Mouse (Mus musculus): ENCODE results near the gene Bax.

Gene Bax

DNA sequence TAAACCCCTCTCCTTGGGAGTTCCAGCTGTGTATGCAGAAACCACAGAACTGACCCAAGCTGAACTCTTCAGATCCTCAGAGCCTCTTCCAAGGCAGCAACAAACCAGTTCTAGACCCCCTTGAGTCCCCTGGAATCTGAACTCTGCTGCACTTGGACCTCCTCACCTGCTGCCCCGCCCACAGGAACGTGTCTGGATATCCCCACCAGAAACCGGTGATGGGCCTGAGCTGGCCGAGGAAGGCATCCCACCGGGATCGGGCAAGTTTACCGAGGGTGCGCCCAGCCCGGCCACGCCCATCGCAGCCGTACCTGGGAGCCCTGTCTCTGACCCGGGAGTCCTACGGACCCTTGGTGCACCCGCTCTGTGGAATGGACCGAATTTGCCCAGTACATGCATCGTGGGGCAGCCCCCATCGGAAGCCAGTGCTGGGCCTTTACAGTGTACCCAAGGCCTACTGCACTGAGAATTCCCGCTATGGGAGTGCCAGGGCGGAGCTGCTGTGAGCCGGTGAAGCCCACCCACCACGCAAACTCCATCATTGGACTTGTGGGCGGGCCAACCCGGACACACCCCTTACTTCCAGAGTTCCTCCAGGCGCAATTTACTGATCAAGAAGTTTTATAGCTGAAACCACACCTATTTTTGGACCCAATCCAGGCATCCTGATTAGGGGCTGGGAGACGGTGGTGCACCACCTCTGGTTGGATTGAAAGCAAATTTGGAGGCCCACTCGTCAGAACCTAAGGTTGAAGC is 46.7 kb downstream of the Bax start:
- in situ Hi-C loops (cut with MboI; ENCODE audit: low sequenced_read_pairs): no loop called here

- in situ Hi-C loops (cut with MboI; ENCODE audit: low sequenced_read_pairs): no loop called here
These were observed 48.7 kb downstream of the Bax start for GRCm38 (mm10) chr7:45417962-45418492.

DNA sequence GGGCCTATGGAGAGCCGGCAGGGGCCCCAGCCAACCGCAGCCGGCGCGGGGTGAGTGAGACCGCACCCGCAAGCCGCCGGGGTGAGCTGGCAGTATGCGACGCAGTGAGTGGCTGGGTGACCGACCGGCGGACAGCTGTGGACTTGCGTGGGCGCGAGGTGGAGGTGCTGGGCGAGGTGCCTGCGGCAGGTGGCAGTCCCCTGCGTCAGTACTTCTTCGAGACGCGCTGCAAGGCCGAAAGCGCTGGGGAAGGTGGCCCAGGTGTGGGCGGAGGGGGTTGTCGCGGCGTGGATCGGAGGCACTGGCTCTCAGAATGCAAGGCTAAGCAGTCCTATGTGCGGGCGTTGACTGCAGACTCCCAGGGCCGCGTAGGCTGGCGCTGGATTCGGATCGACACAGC is 51.1 kb downstream of the Bax start:
- in situ Hi-C loops (cut with MboI; ENCODE audit: low sequenced_read_pairs): no loop called here

DNA sequence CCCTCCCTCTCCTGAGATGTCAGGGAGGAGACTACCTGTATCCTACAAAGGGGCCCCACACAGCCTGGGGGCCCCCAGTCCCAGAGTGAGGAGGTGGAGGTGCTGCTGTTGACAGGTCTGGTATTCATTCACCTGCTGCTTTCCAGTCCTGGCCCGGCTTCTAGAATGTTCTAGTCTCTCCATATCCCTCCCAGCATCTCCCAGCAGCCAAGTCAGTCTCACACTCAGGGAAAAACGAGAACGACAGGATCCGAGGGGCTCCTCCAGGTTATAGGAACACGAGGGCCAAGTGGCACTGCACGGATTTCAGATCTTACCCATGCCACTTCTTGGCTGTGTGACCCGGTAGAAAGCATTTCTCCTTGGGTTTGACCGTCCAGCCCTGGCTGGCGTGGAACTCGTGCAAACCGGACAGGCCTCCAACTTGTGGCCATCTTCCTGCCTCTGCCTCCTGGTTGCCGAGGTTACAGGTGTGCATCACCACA is 51.9 kb downstream of the Bax start:
- in situ Hi-C loops (cut with MboI; ENCODE audit: low sequenced_read_pairs): no loop called here

DNA sequence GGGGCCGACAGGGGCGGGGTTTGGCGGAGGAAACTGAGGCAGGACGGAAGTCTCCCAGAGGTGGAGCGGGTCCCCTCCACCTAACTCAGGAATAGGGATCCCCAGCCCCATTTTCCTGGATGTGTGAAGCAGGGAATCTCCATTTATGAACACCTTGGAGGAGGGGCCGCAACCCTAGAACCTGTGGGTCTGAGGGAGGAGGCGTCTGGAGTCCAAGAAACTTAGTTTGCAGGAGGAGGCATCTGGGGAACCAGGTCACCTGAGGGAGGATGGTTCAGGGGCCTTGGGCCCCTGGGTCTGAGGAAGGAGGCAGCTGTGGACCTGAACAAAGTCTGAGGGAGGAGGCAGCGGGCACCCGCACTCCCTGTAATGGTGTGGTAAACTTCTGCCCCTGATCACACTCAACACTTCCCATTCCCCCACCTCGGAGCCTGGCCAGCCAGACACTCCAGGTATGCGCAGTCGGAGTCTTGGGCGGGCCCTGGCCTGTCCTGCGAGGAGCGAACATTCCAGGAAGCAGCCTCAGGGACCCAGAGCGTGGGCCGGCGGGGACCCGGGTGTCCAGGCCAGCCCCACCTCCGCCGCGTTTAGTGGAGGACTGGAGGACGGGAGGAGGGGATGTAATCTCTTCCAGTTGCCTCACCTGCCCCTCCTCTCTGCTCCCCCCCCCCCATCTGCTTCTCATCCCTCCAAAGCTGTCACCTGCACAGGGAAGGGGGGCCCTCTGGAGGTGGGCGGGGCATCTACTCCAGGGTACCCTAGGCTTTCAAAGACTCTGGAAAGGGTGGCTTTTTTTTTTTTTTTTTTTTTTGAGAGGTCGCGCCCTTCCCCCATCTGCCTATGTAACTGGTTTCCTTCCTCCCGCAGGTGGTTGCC is 52.6 kb downstream of the Bax start:
- in situ Hi-C loops (cut with MboI; ENCODE audit: low sequenced_read_pairs): no loop called here

- in situ Hi-C loops (cut with MboI; ENCODE audit: low sequenced_read_pairs): no loop called here
These were observed 53.4 kb downstream of the Bax start, which contains the start of gene Ntf5 for GRCm38 (mm10) chr7:45413113-45413863. Gene Ntf5, plus strand, starts transcription at chr7:45413695.

DNA sequence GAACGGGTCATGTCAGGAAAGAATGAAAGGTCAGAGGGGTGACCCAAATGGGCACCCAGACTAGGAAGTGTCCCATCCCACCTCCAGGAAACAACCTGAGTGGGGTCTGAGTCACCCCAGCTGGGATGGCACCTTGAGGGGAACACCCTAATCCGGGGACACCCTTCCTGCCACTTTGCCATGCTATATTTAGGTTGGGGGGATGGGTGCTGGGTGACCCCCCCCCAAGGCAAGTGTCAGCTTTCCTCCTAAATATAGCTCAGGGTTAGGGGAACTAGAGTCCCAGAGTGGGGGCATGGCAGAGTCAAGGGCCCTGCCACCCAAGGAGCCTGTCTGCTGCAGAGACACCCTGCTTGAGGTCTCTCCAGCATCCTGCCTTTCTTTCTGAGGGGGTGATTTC is 54.3 kb downstream of the Bax start:
- in situ Hi-C loops (cut with MboI; ENCODE audit: low sequenced_read_pairs): no loop called here

Data from CH12F3 (cell line).